Mouse (Mus musculus) heart, postnatal 0 days (tissue): ENCODE measurements at regions not wholly inside any gene's neighbourhood (a gene's known extent, or its start where the extent isn't known, plus 50 kb on each side); places are given as distances from the start of the nearest gene placed in this dataset.

ENCODE experiments used
- CTCF ChIP-seq: IDR thresholded peaks from 2 replicates; pipeline ENCODE4 v1.5.1; 2016; ENCODE audit warnings: antibody characterized with exemption, control low read depth, low read depth
- EP300 ChIP-seq: IDR thresholded peaks from 2 replicates; pipeline ENCODE4 v1.6.1; 2016; ENCODE audit warnings: antibody characterized with exemption, low read depth

- no peak for TF ChIP-seq CTCF
- no peak for TF ChIP-seq EP300
Measured at GRCm38 (mm10) chr1:137999268-137999900, 176.1 kb downstream of the Ptprc start.
